Mouse (Mus musculus): ENCODE data around the gene Lhpp.

Gene Lhpp

DNA sequence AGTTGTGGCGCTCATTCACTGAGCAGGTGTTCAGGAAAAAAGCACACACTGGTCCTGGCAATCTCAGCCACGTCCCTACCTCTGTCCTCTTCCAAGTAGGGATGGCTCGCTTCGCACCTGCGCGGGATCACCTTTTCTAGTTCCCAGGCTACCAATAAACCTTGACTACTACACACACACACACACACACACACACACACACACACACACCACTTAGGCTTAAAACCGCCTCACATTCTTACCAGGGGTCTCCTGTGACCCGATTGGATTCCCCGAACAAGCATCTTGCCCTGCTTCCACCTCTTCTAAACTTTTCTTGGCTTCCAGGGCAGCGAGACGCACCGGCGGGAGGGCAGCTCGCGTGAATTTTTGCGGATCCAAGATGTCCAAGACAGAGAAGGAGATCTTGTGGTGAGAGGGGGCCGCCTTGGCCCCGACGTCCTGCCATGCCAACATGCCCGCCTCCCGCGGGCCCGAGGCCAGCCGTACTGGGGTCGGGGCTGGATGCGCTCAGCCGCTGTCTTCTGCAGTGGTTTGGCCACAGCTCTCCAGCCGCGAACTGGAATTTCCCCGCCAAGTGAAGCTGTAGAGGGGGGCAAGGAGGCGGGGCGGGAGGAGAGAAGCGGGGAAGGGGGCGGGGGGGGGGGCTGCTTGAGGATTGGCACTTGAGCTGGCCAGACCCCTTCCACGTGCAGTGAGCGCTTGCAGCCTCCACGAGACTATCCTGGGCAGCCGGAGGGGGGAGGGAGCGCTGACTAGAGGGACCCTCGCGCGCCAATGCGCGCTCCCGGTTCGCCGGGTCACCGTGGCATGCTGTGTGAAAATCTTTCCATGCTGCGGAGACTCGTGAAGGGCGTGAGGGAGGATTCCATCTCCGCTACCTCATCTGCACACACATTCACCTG, 11.1 kb upstream of the Lhpp start, which contains the start of gene Nkx1-2:
Gene Nkx1-2 (minus strand): TSS at position 567 of the 905 bp plus-strand sequence.
- no peak for DNase-seq (ENCODE audit: low read depth, low spot score)

DNA sequence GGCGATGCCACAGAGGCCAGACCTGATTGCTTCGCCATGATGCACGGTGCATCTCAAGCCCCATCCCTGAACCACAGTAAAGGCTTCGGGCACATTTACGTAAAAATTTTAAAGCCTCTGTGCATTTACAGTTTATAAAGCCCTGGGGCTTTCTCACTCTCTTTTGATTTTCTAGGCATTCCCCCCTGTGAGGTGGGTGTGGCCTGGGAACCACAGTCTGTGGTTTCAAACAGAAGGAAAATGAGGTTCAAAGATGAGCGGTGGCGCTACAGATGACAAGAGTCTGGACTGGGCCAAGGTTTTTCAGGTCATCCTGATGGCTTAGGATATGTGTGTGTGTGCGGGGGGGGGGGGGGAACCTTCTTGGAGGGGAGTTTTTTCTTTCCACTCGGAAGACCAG, 10.4 kb upstream of the Lhpp start:
- DNase-seq (ENCODE audit: low read depth, low spot score) = no peak

DNA sequence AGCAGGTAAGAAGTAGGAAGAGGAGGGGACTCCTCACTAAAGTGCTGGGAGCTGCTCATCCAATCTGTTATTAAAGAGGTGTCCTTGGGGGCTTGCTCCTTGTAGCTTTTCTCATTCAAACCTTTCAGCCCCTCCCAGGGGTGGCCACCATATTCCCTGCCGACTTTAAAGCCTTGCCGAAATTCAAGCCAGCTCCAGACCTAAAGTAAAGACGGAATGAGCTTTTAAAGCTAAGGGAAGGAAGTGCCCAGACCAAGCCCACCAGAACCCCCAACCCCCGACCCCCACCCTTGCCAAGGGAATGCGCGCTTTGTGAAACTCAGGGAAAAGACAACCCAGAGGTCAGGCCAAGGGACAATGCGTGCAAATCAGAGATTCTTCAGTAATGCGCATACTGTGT, 9.5 kb upstream of the Lhpp start:
- DNase-seq (ENCODE audit: low read depth, low spot score) = no peak

DNA sequence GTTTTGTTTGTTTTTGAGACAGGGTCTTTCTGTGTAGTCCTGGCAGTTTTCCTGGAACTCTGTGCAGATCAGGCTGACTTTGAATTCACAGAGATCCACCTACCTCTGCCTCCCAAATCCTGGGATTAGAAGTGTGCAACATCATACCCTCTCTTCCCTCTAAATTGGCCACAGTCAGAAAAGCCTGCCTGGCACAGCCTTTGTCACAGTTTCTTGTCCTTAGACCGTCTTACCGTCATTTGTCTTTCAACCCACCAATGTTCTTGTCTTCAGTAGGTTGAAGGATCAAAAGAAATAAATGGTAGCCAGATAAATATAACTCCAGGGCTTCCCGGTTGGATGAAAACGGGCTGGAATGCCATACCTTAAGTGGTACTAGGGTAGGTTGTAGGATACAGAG, 5.7 kb upstream of the Lhpp start:
- no peak for DNase-seq (ENCODE audit: low read depth, low spot score)

DNA sequence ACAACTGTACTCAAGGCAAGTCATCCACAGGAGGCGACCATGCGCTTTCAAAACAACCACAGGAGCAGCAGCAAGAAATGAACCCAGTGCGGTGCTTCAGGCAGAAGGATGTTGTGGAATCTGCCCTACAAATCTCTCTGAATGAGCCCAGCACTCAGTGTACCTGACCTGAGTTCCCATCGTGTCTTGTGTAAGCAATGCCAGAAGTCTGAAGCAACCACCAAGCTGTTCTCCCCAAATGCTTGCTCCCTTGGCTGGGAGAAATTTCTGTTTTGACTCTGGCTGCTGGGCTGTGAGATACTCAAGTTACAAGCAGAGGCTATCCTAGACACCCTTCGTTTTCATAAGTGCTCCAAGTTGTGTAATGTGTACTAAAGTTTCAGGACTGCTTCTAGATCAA, 4.7 kb upstream of the Lhpp start:
- no peak for DNase-seq (ENCODE audit: low read depth, low spot score)

DNA sequence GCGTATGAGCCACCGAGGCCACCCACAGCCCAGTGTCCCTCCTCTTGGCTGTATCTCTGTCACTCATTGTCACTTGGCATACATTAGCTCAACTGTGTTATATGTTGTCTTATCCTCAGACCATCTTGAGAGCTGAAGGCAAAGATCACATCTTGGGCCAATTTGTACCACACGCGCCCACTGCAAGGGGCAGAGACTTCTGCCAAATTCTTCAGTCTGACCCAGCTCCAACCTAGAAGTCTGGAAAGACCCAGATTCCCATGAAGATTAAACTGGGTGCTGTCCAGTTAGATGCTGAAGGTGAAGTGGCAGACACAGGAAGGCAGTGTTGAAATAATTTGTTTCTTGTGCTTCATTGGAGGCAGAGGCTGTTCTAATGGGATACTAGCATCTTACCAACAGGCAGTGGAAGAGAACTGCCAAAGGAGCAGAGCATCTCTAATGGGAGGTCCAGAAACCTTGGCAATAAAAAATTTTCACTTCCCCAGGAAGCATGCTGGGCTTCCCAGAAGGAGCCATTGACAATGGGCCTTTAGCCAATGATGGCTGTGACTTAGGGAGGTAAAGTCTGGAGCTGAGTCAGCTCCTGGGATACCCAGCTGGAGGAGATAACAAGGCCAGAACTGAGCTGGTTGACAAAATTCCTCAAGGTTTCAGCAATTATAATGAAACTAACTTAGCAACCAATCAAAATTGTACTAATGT, 2.0 kb upstream of the Lhpp start:
- no peak for DNase-seq (ENCODE audit: low read depth, low spot score)

DNA sequence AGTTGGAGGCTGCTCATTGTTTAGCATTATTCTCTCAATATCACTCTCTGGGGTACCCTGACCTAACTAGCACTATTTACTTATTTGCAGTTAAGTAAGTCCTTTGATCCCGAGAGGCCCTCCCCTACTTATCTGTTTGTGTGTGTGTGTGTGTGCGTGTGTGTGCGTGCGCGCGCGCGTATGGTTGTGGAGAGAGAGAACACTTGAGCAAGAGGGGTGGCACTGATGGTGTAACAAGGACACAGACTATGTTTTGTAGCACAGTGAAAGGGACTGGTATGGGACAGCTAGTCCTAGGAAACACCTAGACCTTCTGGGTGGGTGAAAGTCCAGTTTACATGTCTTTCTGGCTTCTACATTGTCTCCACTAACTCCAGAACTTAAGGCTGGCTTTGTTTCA, 1.1 kb downstream of the Lhpp start:
- DNase-seq (ENCODE audit: low read depth, low spot score) = no peak

DNA sequence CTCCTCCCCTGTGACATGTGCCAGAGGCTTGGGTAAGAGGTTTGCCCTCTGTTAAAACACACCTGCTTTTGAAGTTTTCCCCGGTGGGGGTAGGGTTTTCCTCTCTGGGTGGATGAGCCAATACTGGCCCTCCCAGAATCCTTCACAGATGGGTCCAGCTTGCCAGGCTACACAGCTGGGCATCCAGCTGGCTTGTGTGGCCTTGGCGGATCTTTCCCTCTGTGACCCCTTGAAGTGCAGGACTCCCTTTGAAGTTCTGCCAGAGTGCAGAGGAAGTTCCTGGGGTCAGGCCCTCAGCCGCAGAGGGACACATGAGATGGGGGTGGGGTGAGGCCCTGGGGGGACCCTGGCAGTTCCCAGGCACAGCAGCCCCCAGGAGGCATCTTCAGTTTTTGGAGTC, 4.9 kb downstream of the Lhpp start:
- DNase-seq (ENCODE audit: low read depth, low spot score) = no peak

DNA sequence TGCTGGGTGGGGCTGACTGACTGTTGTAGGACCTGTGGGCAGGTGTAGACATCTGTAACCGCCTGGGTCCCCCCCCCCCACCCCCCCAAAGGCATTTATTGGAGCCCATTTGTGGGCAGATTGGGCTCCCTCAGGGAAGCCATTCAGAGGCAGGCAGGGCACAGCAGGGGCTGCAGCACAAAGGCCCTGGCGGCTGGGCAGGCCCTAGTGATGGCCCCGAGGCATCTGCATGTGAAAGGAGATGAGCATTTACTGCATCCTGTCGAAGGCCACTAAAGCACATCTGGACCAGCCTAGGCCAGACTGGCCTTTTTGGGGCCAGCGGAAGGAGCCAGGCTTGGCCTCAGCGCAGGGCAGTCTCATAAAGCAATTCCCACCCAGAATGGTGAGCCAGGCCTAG, 6.0 kb downstream of the Lhpp start:
- no peak for DNase-seq (ENCODE audit: low read depth, low spot score)

DNA sequence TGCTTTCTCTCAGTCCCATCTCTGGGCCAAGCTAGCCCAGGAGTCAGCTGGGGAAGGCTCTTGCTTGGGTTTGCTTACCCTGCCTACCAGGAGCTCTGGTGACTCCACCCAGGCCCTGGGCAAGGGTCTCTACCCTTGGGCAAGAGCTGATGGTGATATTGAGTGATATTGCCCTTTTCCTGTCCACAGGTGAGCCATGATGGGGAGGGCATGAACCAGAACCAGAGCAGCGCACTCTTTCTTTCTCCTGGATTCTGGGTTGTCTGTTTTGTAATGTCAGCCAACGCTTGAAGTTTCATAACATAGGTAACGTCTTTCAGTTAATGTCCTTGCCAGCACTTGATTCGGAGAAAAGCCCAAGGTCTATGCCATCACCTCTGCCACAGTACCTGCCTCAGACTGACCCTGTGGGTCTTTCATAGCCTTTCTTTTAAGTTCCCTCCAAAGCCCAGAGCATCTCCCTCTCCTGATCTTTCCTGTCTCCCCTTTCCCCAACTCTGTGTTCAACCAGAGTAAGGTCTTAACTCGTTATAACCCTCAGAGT, 6.7 kb downstream of the Lhpp start:
- DNase-seq (ENCODE audit: low read depth, low spot score) = no peak

DNA sequence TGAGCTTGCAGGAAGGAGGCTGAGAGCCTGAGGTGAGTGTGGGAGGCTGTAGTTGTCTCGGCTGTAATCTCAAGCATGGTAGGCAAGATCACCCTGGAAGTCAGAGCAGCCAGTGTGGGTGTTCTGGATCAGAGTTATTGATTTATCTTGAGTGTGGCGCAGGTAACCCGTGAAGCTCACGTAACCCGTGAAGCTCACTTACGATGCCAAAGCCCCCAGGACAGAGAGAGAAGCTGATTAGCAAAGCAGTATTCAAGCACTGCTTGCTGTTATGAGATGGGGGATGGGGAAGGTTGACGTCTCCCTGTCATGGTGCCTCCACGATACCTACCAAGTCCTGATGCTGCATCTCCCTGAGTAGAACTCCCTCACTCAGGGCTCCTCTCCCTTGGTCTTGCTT, 9.1 kb downstream of the Lhpp start:
- DNase-seq (ENCODE audit: low read depth, low spot score) = no peak

DNA sequence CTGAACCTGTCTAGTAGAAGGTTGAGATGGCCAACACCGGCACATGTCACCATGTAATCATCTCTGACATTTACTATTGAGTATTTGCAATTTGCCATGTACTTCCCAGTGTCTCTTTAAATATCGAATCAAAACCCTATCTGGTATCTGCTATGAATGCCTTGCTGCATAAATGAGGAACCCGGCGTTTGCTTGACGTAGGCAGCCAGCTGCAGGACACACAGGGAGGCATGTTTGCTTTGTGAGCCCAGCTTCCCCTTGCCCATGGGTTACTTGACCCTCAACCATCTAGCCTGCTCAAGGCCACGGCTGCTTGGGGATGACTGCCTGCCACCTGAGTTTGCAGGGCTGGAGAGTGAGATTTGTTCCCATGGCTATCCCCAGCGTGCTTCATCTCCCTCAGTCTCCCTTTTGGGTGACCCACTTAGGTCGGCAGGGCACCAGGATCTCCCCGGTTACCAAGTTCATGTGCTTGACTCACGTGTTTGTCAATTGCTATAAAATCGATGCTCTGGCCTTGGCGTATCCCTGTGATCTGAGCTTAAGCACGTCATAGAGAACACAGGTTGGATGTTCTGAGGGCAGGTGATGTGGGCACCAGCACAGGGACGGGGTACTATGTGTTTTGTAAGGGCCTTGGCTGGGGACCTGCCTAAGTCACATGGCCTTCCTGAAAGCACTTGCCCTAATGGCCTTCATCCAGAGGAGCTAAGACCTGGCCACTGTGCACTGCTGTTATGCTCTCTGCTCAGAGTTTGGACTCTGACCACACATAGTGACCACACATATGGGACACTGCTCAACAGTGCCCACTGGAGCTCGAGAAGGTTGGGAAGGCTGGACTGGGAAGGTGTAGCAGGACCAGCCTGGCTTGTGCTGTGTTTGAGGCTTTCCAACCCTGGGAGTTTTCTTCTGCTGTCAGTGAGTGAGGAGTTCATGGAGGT, 9.8 kb downstream of the Lhpp start:
- DNase-seq (ENCODE audit: low read depth, low spot score) = no peak

DNA sequence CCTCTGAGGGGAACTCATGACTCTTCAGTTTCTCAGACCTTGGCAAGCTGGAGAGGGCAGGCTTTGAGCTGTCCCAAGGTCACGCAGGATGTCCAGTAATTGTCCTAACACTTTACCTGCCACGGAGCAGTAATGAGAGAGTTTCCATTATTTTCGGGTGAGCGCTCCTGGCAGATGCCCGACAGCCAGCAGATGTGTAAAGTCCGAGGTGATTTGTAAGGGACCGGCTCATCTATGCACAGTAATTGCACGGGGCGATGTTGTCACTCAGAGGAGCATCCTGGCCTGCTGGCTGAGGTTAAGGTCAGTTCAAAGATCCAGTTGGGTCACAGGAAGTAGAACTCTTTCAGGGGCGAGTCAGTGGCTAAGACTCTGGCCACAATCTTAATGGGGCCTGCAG, 13.7 kb downstream of the Lhpp start:
- DNase-seq (ENCODE audit: low read depth, low spot score) = no peak

DNA sequence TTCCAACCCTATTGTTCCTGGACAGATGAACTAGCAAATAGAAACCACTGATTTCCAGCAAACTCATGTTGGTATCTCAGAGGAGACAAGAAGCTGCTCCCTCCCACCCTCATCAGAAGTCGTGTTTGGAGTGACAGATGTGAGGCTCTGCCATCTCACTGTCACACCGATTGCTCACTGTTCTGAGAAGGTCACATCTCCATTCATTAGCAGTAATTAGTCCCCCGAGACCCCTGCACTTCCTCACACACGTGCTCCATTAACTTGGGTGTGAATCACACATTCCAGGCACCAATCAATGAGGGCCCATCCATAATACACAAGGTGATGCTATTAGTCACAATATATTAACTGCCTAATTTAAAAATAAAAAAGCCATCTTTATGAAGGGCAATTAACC, 15.7 kb downstream of the Lhpp start:
- DNase-seq (ENCODE audit: low read depth, low spot score) = no peak

DNA sequence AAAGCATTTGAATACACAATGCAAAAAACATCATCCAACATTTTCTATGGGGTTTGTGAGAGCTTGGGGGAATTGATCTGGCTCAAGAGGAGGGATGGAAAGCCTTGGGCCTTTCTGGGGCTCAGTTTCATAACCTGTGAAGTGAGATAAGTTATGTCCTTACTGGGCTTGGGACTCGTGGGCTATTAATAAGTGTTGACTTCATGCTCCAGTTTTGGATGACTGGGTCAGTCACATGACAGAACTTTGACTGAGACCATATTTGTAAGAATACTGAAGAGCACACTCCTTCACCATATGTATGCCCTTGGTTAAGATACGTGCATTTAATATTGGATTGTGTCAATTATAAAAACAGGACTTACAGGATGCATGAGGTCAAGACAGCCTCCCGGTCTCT, 17.0 kb downstream of the Lhpp start:
- no peak for DNase-seq (ENCODE audit: low read depth, low spot score)

DNA sequence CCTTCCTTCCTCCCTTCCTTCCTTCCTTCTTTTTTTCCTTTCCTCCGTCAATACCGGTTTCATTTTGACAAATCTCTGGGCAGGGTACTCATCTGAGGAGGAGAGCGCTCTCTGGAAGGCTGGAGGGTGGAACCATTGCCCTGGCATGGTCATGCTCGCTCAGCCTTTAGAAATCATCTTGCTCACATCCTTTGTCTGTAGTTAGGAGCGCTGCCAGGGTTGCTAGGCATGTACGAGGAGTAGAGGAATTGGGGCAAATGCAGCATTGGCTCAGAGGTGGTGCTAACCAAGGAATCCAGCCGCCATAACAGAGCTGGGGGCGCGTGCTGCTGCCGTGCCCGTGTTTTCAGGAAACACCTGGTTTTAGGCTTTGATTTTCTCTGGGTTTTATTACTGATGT, 20.9 kb downstream of the Lhpp start:
- DNase-seq (ENCODE audit: low read depth, low spot score) = no peak

DNA sequence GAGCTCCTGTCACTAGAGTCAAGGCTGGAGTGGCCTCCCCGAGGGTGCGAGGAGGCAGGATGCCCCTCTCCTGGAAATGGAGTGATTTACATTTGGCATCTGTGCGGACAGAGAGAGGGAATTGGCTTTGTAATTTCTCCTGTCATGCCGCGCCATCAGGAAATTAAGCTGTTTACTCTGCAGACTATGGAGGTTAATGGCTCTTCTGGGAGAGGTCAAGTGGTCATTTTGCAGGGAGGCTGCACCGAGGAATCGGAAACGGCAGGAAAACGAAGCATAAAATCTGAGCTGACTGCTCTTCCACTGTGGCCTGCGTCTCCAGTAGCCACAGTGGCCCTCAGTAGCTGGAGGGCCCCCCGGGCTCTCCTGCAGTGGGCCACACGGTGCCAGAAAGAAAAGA, 26.9 kb downstream of the Lhpp start:
- no peak for DNase-seq (ENCODE audit: low read depth, low spot score)

DNA sequence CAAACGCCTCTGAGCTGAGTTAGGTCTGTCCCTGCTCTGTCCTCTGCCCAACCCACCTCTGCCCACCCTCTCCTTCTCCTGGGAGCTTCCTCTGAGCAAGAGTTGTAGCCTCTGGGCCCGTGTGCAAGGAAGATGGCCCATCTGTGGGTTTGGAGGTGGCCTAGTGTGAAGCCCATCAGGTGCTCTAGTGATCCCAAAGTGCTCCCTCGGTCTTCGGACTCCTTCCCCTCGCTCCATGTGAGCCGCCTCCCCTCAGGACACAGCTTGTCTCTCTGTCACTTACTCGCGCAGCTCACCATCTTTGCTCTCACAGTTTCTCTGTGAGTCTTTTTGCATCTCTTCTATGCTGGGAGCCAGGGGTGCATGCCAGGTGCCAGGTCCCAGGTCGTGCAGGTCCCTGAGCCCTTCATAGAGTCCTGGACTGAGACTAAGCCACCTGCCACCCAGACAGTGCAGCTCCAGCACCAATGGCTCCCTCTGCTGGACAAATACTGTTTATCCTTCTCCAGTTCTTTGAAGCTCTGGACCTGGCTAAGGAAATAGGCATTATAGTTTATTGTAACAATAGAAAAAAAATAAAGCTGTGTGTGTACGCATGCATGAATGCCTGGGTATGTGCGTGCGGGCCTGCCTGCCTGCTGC, 28.1 kb downstream of the Lhpp start:
- DNase-seq (ENCODE audit: low read depth, low spot score) = peak; percentile 61

DNA sequence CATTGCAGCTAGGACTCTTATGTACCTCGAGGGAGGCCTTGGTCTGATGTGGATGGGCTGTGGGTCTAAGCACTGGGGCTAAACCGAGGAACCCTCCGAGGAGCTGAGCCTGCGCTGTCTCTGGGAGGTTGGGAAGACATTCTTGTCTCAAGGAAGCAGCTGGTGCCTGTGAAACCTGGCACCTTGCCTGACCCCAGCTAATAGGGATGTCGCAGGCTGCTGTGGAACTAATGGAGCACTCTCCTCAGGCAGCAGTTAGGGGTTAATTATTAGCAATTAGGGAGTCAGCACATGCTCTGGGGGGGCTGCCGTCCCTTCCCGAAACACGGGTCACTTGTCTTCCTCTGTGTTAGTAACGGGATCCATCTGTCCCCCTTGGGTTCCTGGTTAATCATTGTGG, 30.5 kb downstream of the Lhpp start:
- no peak for DNase-seq (ENCODE audit: low read depth, low spot score)

DNA sequence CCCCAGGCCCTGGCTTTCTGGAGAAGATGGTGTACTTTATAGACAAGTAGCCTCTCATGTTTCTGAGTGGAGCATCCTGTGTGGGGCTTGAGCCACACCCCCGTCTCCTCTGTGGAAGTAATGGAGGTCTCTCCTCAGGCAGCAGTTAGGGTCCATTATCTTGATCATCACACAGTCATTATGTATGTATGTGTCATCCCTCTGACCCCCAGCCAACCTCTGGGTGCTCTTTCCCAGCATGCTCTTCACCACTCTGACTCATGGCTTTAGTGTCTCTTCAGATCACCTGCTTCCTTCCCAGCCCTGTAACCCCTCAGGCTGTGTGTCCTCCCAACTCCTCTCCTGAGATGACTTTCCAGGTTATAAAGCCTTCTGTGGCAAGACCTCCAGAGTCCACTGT, 31.2 kb downstream of the Lhpp start:
- no peak for DNase-seq (ENCODE audit: low read depth, low spot score)

DNA sequence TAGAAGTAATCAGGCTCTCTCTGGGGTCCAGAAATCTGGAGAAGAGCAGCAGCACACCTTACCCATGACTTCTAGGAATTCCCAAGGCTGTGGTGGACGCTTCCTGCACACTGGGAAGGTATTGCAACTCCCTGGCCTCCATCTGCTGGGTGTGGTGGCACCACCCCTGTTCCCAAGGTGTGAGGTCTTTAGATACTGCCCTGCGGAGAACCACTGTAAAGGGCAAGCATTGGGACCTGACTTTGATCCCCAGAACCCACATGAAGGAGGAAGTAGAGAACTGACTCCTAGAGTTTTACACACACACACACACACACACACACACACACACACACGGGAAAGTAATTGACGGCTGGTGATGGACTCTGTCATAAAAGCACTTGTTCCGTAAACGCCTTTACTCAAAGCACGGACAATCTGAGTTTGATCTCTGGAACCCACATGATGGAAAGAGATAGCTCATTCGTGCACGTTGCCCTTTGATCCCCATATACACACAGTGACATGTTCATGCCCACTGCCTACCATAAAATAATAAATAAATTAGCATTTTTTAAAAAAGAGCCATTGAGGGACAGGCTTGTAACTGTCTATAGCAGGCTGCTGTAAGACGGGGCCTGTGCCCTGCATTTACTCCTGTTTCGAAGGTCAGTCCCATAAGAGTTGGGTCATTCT, 34.3 kb downstream of the Lhpp start:
- DNase-seq (ENCODE audit: low read depth, low spot score) = no peak

All from retina, postnatal 7 days (tissue).